Comparison of ENCODE assay signal across 11 mouse cellular contexts in genomic region chr2:102005377-102006007, GRCm38 (mm10).
DNase-seq lines count a peak whose midpoint lies in the region; ATAC-seq and TF ChIP-seq lines count a peak whose summit lies in the region.
"Had no signal": no experiment of that assay in that cellular context is flagged by ENCODE, and none has a peak within 500 bp of the region (broad histone marks: within the 10 kb centered on the region; RNA-seq: fewer than 3 reads in every experiment).

No protein-coding gene starts in this region.

- H3K4me1 ChIP-seq in kidney, embryonic 14.5 days (ENCODE audit: control insufficient read depth, insufficient read depth, low read length): peaks cover 49% of the 10 kb centered on the region
- peaks cover 57% of the 10 kb centered on the region for H3K4me1 ChIP-seq in embryonic facial prominence, embryonic 12.5 days
- peaks cover 81% of the 10 kb centered on the region for H3K4me1 ChIP-seq in hindbrain, embryonic 13.5 days (replicated peaks)
- peaks cover 35% of the 10 kb centered on the region for H3K4me1 ChIP-seq in midbrain, postnatal 0 days (ENCODE audit: insufficient read depth, low read length)

- H3K36me3 ChIP-seq in kidney, embryonic 14.5 days (ENCODE audit: control insufficient read depth, insufficient read depth, low read length): no peaks in the 10 kb centered on the region
- no peaks in the 10 kb centered on the region for H3K36me3 ChIP-seq in embryonic facial prominence, embryonic 12.5 days
- H3K36me3 ChIP-seq in hindbrain, embryonic 13.5 days: no peaks in the 10 kb centered on the region
- H3K36me3 ChIP-seq in midbrain, postnatal 0 days (ENCODE audit: insufficient read depth, low read length): no peaks in the 10 kb centered on the region

- ATAC-seq in kidney, embryonic 14.5 days (ENCODE audit: low FRiP score, low TSS enrichment): peak; percentile 24; the same call in 1 of the 2 replicates
- no peak for ATAC-seq in embryonic facial prominence, embryonic 12.5 days (ENCODE audit: insufficient number of reproducible peaks, insufficient read depth, low FRiP score, low TSS enrichment)
- no peak for ATAC-seq in hindbrain, embryonic 13.5 days (ENCODE audit: low FRiP score)
- peak; percentile 41; the same call in 1 of the 2 replicates for ATAC-seq in midbrain, postnatal 0 days (ENCODE audit: low FRiP score)
- no peak for ATAC-seq in inflammation-experienced regulatory T-cells, adult 6 months

- no peak overlapping the region for H3K9ac ChIP-seq in kidney, embryonic 14.5 days (ENCODE audit: low read depth, low read length)
- H3K9ac ChIP-seq in embryonic facial prominence, embryonic 12.5 days: no peak overlapping the region
- H3K9ac ChIP-seq in hindbrain, embryonic 13.5 days: peak overlapping the region; percentile 49
- peak overlapping the region; percentile 29; the same call in 1 of the 2 replicates for H3K9ac ChIP-seq in midbrain, postnatal 0 days (replicated peaks; ENCODE audit: low read length, poor library complexity, severe bottlenecking)

- H3K27ac ChIP-seq in kidney, embryonic 14.5 days (ENCODE audit: low read depth, low read length): no peak overlapping the region
- peak overlapping the region; percentile 31 for H3K27ac ChIP-seq in embryonic facial prominence, embryonic 12.5 days
- H3K27ac ChIP-seq in hindbrain, embryonic 13.5 days: peak overlapping the region; percentile 91
- peak overlapping the region; percentile 65 for H3K27ac ChIP-seq in midbrain, postnatal 0 days (ENCODE audit: low read depth, low read length)

- 57% methylated on average over 8 of the region's 8 CpGs for WGBS in kidney, embryonic 14.5 days
- WGBS in embryonic facial prominence, embryonic 12.5 days: 37% methylated on average over 8 of the region's 8 CpGs
- WGBS in hindbrain, embryonic 13.5 days: 19% methylated on average over 8 of the region's 8 CpGs
- WGBS in midbrain, postnatal 0 days: 20% methylated on average over 8 of the region's 8 CpGs

- H3K4me2 ChIP-seq in kidney, embryonic 14.5 days (replicated peaks; ENCODE audit: low read depth, low read length): no peak overlapping the region
- H3K4me2 ChIP-seq in embryonic facial prominence, embryonic 12.5 days (replicated peaks): no peak overlapping the region
- no peak overlapping the region for H3K4me2 ChIP-seq in hindbrain, embryonic 13.5 days
- H3K4me2 ChIP-seq in midbrain, postnatal 0 days (ENCODE audit: low read depth, low read length, poor library complexity, severe bottlenecking): no peak overlapping the region

- no peaks in the 10 kb centered on the region for H3K9me3 ChIP-seq in kidney, embryonic 14.5 days (ENCODE audit: control insufficient read depth, low read length)
- H3K9me3 ChIP-seq in embryonic facial prominence, embryonic 12.5 days: no peaks in the 10 kb centered on the region
- no peaks in the 10 kb centered on the region for H3K9me3 ChIP-seq in hindbrain, embryonic 13.5 days
- H3K9me3 ChIP-seq in midbrain, postnatal 0 days (ENCODE audit: low read length): no peaks in the 10 kb centered on the region

- no peak for TF ChIP-seq CTCF in midbrain, postnatal 0 days (IDR thresholded peaks at IDR 0.05)

- H3K27me3 ChIP-seq in kidney, embryonic 14.5 days (ENCODE audit: control insufficient read depth, insufficient read depth, low read length): no peaks in the 10 kb centered on the region
- H3K27me3 ChIP-seq in embryonic facial prominence, embryonic 12.5 days: no peaks in the 10 kb centered on the region
- no peaks in the 10 kb centered on the region for H3K27me3 ChIP-seq in hindbrain, embryonic 13.5 days
- H3K27me3 ChIP-seq in midbrain, postnatal 0 days (ENCODE audit: insufficient read depth, low read length): no peaks in the 10 kb centered on the region

- DNase-seq in kidney, postnatal 10 days: no peak
- DNase-seq in midbrain, postnatal 0 days (ENCODE audit: low spot score): no peak
- DNase-seq in cerebellum, adult 11 months: no peak
- DNase-seq in layer of hippocampus, adult 9-10 months (ENCODE audit: low spot score): no peak
- DNase-seq: adrenal gland, adult 2 months; cerebellum, postnatal 10 days; thymus, adult 18-20 months had no signal

- H3K4me3 ChIP-seq in kidney, embryonic 14.5 days (ENCODE audit: low read length): no peak overlapping the region
- H3K4me3 ChIP-seq in embryonic facial prominence, embryonic 12.5 days: no peak overlapping the region
- H3K4me3 ChIP-seq in hindbrain, embryonic 13.5 days: no peak overlapping the region
- H3K4me3 ChIP-seq in midbrain, postnatal 0 days (ENCODE audit: low read depth, low read length): no peak overlapping the region

Comparison
In these comparisons a context has a peak if more than half of its experiments do, and no peak if none do; other contexts are left out.
1. ATAC-seq: peak in kidney, embryonic 14.5 days (single experiment) and midbrain, postnatal 0 days (single experiment); none in embryonic facial prominence, embryonic 12.5 days (single experiment), hindbrain, embryonic 13.5 days (single experiment) and inflammation-experienced regulatory T-cells, adult 6 months (single experiment).
2. H3K9ac ChIP-seq: peak in hindbrain, embryonic 13.5 days (single experiment) and midbrain, postnatal 0 days (single experiment); none in kidney, embryonic 14.5 days (single experiment) and embryonic facial prominence, embryonic 12.5 days (single experiment).